Mouse (Mus musculus) spleen, postnatal 36 days (tissue): ENCODE measurements at regions not wholly inside any gene's neighbourhood (a gene's known extent, or its start where the extent isn't known, plus 50 kb on each side); places are given as distances from the start of the nearest gene placed in this dataset.

ENCODE experiments used
- DNase-seq, 2 experiments: peaks; one replicate each; pipeline ENCODE4 v3.0.0; 2022; ENCODE audit warnings: low spot score in 2 of 2, mixed read lengths in 1 of 2

DNA sequence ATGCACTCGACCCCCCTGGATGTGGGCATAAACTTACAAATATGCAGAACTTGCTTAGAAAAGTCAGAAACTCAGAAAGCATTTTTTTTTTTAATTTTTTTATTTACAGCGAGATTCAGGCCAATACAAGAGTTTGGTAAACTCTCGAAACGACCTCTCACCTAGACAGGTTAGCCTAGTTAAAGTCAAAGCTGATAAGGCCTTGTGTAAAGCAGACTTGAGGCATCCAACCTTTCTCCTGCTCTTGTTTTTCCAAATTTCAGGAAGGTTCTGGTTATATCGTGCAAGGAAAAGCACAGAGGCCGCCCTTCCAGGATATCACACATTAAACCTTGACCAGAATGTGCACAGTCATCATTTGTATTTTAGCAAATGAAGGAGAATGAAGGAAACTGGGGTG lies 315.8 kb downstream of the Etnk1 start:
- DNase-seq, result no peak

DNA sequence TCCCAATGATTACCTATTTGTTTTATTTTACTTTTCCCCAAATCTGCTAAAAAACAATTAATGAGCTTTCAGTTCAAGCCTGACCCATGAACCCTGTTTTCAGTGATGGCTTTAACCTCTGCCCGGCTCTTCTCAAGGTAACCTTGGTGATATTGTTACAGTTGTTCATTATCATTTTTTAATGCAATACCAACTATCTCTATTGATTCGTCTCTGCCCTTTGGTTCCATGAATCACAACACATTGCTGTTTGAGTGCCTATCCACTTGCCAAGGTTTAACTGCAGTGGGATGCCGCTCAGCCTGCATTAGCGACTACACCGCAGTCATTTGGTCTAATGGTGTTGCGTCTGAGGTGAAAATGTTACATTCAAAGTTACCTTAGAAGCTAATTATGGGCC lies 317.9 kb downstream of the Etnk1 start:
- DNase-seq, result no peak

DNA sequence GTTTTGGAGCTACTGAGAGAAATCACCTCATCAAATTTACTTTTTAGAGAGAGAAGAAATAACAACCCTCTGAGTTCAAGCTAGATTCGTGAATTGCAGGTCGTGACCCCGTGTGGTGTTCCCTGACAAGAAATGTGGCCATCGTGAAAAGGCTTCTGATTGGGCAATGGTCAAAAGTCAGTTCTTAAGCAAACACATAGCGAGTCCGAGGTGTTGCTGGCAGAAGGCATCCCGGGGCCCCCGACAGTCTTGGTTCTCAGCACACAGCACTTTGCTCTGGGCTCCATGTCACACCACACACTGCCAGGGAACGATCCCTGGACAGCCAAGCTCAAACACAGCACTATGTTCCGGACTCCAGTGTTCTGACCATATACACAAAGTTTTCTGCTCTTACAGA lies 320.0 kb downstream of the Etnk1 start:
- no peak for DNase-seq

DNA sequence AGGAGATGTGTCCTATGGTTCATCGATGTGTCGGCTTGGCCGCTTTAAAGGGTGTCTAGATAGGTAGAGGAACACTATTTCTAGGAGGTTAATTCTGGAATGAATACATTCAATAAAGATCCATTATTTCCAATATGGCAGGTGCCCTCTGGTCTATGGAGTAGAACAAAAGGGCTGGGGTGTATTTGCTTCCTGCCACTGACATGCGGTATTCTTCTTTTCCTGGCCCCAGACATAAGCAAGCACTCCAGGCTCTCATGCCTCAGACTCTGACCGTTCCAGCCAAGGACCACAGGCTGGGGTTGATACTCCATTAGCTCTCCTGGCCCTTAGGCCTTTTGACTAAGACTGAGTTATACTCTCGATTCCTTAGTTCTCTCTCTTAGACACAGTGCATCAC lies 323.0 kb downstream of the Etnk1 start:
- DNase-seq, result no peak

DNA sequence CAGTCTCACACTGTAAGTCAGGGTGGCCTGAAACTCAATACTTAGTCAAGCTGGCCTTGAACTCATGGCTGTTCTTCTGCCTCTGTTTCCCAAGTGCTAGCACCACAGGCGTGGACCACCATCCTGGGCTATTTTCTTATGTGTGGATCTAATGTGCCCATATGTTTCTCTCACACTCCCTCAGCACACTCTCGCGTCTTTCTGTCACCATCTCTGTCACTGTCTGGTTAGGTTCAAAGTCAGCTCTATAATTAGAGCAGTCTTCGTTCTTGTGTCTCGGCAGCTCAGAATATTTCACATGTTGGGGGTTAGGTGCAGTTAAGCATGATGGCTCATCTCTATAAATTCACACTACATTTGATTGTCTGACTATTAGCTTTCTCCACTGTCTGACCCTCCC lies 324.4 kb downstream of the Etnk1 start:
- no peak for DNase-seq

DNA sequence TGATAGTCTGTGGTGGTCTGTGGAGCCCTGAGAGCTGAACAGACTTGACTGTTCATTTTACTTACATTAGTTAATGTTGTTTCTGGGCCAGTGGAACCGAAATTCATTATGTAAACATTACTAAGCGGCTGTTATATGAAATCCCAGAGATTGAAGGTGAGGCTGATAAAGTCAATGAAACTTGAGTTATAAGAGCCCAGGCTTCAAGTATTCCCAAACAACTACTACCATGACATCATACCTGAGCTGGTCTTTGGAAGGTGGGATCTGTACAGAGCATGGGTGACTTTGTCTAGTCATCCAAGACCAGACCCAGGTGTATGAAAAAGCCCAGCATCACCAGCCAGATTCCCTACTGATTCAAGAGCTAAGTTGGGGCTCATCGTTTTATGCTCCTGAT lies 326.5 kb downstream of the Etnk1 start:
- DNase-seq, result no peak

DNA sequence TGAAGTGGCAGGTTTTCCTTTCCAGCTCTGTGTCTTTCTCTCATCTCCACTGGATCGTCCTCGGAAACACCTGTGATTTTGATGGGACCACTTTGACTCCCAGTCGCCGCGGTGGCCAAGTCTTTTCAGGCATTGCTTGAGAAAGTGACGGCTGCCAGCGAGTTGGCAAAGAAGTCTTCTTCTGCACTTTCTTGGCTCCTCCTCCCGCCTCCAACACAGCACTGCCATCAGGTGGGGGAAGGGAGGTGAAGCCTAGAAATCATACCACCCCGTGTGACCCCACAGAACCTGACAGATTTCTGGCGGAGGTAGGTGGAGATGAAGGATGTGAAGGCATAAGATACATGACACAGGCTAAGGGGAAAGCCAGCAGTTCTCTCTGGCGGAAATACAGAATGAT lies 327.3 kb downstream of the Etnk1 start:
- no peak for DNase-seq

DNA sequence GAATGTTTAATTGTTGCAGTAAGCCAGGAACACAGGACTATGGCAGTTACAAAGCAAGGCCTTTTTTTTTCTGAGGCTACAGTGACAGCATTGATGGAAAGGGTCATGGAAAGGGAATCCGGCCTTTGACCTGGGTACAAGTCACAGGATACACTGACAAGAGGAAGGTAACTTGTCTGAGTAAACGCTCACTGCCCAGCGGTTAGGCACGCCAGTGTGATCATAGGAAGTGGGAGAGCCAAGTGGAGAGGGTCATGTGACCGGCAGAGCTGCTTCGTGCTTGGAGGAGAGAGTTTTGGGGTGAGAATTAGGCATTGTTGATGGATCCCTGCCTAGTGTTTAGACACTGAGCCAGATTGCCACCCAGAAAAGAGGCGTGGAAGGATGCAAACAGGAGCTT lies 327.9 kb downstream of the Etnk1 start:
- DNase-seq, result no peak

DNA sequence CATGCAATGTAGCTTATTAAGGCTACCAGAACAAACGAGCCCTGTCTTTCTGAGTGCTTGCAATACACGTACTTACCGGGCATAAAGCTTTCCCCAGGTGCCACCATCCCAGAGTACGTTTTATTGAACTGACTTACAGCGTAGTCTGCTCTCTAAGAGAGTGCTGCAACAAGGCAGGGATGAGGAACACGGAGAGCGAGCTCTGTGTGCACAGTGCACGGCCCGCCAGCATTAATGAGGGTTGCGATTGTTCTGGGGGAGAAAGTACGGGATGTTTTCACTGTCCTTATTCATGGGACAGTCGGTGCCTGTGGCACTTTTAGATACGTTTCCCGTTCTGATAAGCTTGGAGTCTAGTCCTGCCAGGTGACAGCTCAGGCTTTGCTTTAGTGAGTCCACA lies 331.7 kb downstream of the Etnk1 start:
- DNase-seq, result no peak

DNA sequence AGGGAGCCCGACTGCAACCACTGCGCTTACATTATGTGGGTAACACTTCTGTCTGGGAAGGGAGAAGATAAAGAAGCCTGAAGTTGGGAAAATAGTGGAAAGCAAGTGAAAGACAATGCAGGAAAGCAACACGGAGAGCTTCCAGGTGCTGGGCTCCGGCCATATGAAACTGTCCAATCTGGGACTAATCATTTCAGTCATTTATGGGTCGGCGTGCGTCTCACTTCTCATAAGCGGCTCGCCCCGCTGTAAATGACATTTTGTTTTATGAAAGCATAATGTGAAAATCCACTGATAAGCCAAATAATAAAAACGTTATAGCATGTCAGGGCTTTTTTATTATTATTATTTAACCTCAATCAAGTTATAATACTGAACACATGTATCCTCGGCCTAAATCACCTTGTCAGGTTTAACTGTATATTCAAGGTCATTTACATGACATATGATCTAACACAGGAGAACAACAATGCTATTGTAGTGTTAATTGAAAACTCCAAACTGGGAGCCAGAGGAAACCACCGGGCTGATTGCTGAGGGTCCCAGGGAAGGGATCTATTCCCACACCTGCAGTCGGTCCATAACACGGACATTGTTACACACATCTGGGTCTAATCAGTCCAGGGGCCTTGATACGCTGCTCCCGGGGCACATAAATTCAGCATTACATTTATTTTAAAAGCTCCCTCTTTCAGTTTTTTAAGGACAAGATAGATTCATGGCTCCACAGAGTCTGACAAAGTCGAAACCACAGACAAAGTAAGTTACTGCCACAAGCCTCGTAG lies 332.4 kb downstream of the Etnk1 start:
- DNase-seq, result no peak

DNA sequence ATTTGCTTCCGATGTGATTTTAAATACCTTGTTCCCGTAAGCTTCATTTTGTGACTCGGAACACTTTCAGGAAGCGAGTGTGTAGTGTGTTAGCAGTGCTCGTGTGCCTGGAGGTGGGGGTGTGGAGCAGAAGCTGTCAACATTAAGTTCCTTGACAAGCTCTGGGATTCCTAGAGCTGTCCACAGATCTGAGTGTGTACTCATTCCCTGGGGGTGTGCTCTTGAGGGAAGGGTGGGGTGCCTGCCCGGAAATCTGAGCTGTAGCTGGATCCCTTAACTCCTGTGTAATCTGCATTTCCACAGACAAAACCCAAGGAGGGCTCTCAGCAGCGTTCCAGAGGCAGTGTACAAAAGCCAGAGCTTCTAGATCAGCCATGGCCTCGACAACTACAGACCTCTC lies 335.8 kb downstream of the Etnk1 start:
- DNase-seq, result no peak

DNA sequence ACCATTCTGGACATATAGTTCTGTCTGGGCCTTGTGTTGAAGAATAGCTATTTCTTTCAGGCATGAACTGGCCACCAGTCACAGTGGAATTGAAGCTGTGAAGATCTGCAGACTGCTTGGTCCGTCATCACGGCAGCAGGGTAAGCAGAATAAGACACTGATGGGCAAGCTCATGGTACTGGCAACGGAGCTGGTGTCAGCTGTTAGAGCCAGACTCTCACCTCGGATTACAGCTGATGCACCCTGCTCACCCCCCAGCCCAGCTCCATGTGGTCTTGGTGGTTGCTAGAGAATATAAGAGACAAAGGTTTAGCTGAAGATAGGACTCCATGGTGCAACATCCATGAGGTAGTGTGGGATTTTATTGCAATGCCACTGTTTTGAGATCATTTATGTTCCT lies 336.9 kb downstream of the Etnk1 start:
- DNase-seq, result no peak

DNA sequence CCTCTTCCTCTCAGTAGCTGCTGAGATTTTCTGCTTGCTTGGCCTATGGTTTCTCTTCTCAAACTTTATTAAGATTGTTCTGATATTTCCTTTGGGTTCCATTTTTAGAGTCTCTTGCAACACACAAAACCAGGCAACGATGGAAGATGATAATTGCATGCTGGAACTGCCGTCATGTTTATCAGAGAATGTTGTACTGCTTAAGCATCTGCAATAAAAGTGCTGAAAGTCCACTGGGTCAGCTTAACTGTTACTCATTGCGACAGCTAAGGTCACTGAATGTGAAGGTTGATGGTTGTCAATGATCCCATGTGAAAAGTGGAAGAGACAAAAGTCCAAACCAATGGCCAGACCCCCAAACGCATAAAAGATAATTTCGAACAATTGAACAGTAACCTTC lies 346.4 kb downstream of the Etnk1 start:
- no peak for DNase-seq

DNA sequence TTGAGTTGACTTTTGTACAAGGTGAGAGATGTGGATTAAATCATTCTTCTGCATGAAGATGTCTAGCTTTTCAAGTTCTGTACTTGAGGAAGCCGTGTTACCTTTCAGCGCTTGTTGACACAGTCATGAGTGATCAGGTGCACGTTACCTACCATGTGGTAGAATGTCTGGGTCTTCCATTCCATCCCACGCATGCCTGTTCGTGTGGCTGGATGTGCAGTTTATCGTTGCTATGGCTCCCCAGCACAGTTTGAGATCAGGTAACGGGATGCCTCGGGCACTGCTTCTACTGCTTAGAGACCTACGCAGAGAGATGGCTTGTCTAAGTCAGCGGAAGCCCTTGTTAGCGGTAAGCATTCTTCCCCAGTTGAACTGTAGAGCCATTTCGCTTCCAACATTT lies 348.1 kb downstream of the Etnk1 start:
- DNase-seq, result no peak

DNA sequence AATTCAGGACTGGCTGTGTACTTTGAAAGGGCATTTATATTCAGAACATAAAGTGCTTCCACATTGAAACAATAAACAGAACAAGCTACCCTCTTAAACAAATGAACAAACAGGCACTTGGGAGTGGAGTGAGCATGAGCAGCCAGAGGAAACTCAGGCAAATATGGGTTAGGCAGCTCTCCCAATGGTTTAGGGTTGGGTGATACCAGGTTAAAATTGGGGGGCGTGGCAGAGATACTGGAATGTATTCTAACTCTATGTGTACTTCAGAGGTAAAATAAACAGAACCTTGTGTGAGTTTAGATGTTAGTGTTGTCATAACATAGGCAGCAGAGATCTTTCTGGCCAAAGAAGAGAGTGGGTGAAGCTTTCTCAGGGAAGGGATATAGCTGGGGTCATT lies 349.7 kb downstream of the Etnk1 start:
- no peak for DNase-seq

DNA sequence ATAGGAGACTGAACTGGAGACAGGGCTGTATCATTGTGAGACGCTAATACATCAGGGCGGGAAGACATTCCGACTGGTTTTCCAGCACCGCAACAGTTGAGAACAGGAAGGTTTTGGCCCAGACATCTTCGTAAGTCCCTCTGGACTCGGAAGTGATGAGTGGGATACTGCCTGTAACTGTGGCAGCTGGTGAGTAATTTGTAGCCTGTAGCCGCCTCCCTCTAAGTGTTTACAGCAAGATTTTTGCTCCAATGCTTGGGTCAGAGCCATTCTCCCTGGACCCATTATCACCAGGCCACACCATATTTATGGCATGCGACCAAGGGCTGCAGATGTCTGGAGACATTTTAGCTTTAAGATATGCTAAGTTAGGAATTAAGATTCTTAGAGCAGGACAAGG lies 351.5 kb downstream of the Etnk1 start:
- DNase-seq, result no peak

DNA sequence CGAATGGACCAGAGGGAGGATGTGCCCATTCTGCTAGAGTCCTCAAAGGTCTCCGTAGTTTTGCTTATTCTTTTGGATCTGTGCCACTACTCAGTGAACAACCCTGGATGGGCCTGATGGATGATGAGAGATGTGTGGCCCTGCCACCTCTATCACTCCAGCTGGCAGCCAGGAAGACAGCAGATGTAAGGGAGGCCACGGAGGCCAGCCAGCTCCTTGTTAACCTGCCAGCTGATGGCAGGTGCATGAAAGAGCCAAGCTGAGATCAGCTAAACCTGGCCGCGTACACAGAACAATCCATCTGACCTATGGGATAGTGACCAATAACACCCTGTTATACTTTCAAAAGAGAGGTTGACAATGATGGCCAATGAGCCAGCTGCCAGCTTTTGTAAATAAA lies 352.6 kb downstream of the Etnk1 start:
- no peak for DNase-seq

DNA sequence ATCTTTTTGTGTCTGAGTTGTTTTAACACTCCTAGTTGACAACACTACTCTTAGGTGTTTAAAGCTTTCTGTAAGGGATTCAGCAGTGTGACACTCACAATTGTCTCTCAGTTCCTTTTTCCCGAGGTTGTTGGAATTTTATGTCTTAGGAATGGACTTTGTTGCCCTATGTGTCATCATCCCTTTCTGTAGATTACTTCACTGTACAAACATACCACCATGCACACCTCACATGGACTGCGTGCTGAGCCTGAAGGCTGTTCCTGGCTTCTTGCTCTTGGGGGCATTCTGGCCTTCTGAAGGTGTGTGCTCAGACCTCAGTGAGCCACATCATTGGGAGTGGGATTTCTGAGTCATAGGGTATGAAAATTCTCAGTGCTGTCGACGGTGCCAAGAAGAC lies 358.1 kb downstream of the Etnk1 start:
- no peak for DNase-seq

DNA sequence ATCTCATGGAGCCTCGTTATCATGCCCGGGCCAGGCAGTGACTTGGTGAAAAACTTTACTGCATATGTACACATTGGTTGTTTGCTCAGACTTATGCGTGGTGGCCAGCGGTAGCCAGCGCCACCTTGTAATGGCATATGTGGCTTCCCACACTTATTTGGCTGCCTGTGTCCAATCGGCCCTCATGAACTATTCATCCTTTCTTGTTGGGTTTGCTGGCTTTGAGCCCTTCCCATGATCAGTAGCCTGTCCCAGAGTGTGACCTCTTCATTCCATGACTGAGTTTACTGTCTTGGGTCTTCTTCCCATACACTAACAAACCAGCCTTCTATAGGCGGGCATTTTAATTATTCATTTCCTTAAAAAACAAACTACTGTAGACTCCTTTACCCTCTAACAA lies 361.9 kb downstream of the Etnk1 start:
- no peak for DNase-seq

DNA sequence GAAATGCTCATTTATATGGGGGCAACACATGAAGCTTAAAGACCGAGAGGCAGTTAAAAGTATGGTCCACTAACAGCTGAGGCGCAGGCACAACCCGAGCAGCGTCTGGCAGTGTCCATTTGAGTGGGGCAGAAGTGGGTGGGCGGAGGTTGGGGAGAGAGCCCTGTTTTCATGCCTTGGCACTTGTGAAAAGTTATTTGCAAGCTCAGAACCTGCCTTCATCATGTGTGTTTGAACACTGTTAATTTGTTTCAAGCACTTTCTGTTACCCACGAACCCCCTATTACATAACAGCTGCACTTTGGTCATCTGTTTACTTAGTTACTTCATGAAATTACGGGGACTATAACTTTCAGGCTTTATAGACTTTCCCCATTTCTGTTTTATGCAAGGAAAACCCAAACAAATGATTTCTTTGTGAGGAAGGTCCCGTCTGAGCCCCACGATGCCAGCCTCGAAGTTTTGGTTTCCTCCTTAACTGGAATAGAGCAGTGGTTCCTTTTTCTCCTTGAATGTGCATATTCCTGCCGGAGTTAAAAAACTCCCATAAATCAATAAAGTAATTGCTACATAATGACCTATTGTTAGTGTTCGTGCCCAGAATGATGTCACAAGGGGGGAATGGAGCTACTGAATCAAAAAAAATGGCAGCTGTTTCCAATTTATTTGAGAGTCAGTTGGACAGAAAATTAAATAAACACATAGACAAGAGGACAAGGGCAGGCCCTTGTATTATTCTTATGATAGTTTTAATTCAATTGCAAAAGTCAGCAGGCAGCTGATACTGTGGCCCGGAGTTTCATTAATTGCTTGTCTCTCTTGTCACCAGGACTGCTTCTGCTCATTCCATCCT lies 363.6 kb downstream of the Etnk1 start:
- no peak for DNase-seq

DNA sequence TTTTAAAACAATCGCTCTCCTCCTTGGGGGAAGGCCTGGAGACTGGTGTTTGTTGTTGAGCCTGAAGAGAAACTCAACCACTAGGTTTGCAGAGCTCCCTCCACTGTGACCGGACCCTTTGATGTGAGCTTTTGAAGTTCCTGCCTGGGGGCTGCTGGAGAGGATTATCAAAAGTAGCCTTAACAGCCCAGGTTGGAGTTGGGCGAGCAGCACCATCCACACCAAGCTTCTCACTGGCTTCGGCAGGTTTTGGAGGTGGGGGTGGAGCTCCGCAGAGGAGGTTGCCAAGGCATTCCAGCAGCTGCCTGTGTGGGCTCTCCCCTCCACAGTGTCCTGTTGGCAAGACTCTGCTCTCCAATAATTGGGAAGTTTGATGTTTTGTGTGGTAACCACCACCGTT lies 364.5 kb downstream of the Etnk1 start:
- DNase-seq, result no peak

DNA sequence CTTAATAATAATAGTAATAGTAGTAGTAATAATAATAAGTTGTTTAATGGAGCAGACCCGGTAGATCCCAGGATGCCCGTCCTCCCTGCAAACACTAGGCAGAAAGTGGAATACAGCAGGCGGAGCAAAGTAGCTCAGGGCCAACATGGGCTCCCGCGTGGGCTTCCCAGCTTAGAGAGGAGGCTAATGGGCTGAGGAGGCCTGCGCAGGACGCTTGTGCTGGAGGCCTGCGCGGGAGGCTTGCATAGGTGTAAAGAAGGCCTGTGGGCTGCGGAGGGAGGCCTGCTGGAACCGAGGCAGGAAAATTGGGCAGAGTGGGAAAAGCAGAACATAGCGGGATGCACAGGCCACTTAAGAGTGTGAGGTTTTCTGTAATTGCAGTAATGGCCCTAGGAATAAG lies 365.4 kb downstream of the Etnk1 start:
- DNase-seq, result no peak

DNA sequence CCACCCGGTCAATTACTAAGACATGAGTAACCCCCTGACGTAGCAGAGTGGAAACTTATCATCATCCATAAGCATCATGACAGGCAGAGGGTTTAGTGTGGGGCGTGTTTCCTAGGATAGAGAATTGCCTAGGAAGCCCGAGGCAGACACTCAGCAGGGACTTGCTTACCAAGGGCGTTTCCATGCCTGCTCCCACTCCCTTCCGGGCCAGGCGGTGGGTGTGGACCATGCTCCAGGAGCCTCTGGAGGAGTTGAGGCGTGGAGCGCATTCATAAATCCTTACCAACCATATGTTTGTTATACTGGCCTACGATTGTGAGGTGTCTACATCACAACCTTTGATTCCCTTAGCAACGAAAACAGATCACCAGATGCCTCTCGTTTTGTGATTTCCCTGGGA lies 368.2 kb downstream of the Etnk1 start:
- no peak for DNase-seq
